Mouse (Mus musculus) activated CD4-positive, CD25-positive, alpha-beta regulatory T cell, adult 4 months (primary cell): ENCODE data around the gene Mndal. TPM values are rescaled to one million over a fixed set of nuclear protein-coding genes. Genes with fewer than 3 reads are reported as not detected.
"Not testable (repeated sequence)": the region's sequence is repeated elsewhere in the genome, so short reads cannot be mapped to it uniquely, and the experiment has no call there.

Experiments
- ATAC-seq: one replicate; pipeline ENCODE4 v1.8.0; 2017
- polyA plus RNA-seq, 2 experiments: library from polyadenylated mRNA; unstranded; fragments of 100-300 nt; shearing (Covaris generic); gene quantifications; one replicate each; pipeline ENCODE4 v1.2.1; 2017

The Mndal gene
- polyA plus RNA-seq, 2 experiments from 2014 or later, result 388 to 517 TPM

DNA sequence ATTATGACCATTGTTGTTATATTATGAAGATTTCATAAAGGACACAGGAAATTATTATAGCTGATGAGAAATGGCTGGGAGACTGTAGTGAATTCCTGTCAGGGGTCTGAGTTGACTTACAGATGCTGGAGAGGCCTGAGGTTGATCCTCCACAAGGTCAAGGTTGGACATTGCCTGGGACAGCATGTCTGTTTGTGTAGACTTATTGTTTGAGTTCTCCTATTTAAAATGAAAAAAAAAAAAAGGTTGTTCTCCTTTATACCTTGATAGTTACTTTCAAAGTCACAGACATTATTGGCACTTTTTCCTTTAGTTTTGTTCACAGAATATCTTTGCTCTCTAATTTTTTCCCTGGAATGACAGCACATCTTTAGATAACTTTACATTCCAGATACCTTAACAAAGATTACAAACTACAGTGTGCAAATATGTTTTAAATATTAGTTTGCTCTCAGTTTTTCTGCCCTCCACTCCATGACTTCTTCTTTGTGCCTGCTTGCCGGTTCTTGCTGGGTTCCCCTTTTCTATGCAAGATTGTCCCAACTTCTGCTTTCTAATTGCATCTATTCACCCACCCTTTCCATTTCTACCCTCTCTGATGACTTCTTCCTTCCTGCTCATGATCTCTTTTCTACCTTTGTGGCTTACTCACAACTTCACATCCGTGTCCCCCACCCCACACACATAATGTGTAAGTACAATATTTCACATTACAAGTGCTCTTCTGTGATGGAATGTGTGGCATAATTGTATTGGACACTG, 55.1 kb downstream of the Mndal start:
- not testable (repeated sequence) for ATAC-seq

GRCm38 (mm10) chr1:173880004-173880666, 62.2 kb downstream of the Mndal start:
- peak; percentile 73 for ATAC-seq

GRCm38 (mm10) chr1:173879225-173879987, 62.9 kb downstream of the Mndal start:
- peak; percentile 25 for ATAC-seq

- ATAC-seq, result peak; percentile 41
Measured at GRCm38 (mm10) chr1:173878264-173878663, 64.0 kb downstream of the Mndal start.

- ATAC-seq, result not testable (repeated sequence)
Measured at GRCm38 (mm10) chr1:173877125-173877524, 65.2 kb downstream of the Mndal start.

DNA sequence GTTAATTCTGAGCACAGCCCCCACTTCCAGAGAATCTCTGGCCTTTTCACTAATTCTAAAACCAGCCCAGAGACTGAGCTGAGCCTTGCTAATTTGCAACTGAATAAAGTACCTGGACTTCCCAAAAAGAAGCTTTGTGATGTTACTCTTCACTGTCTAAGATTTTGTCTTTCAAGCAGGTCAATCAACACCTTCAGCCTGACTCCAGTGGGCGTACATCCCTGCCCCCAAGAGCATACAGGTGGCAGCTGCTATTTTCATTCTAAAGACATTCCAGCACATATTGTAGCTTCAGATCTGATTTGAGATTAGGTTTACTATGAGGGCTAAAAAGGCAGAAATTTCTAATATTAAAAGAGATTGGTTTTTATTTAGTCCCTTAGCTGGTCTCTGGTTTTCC, 73.7 kb downstream of the Mndal start:
- not testable (repeated sequence) for ATAC-seq

GRCm38 (mm10) chr1:173866504-173866903, 75.8 kb downstream of the Mndal start:
- no peak for ATAC-seq

DNA sequence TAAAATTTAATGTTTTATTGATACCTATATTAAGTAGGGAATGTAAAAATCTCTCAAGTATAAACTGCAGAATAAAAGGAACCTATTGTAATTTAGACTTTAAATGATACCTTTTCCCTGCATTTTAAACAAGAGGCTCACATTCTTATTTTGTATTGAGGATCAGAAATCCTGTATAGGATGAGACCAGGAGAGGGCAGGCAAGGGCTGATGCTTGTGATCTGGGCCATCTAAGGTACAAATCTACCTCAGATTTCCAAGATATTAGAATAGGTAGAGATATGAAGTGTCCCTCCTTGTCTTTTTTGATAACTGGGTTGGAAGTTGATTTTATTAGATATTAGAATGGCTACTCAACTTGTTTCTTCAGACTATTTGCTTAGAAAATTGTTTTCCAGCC, 88.6 kb downstream of the Mndal start:
- ATAC-seq, result peak; percentile 54

- not testable (repeated sequence) for ATAC-seq
Measured at GRCm38 (mm10) chr1:173852853-173853252, 89.4 kb downstream of the Mndal start.

DNA sequence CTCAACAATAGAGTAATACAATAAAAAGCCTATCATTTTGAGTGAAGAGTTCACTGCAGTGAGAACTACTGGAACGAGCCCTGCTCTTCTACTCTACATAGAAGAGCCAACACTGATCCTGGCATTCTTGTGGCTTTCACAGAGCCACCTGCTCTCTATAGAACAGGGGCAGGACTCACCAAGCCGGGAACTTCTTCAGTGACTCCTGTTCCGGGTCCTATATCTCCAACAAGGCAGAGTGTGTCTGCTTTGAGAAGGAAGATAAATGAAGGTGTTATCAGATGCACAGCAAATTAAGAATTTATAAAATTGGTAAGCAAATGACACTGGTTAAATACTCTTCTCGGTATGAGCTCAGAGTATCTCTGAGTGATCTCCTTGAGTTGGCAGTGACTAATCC, 96.1 kb downstream of the Mndal start:
- ATAC-seq, result not testable (repeated sequence)

- ATAC-seq, result no peak
Measured at GRCm38 (mm10) chr1:173844754-173845153, 97.5 kb downstream of the Mndal start.

GRCm38 (mm10) chr1:173821481-173821803, 120.8 kb downstream of the Mndal start:
- not testable (repeated sequence) for ATAC-seq

GRCm38 (mm10) chr1:173820794-173821480, 121.4 kb downstream of the Mndal start:
- not testable (repeated sequence) for ATAC-seq

- peak; percentile 93 for ATAC-seq
Measured at GRCm38 (mm10) chr1:173809294-173809693, 133.0 kb downstream of the Mndal start.

GRCm38 (mm10) chr1:173802689-173803281, 139.5 kb downstream of the Mndal start:
- ATAC-seq, result peak; percentile 58

- ATAC-seq, result peak; percentile 19
Measured at GRCm38 (mm10) chr1:173802207-173802606, 140.1 kb downstream of the Mndal start.

- not testable (repeated sequence) for ATAC-seq
Measured at GRCm38 (mm10) chr1:173801791-173802190, 140.5 kb downstream of the Mndal start.

Other genes with a start within 250 kb of the Mndal start
- under 1 TPM; 0.13 to 0.27 TPM for gene Ifi207, start 200.7 kb downstream of the Mndal start, polyA plus RNA-seq
- gene Ifi204, start 175.5 kb downstream of the Mndal start, polyA plus RNA-seq, result 1 to 10 TPM; 1.0 to 1.1 TPM
- 1 to 10 TPM; 3.1 to 3.2 TPM for gene Ifi211, start 29.4 kb downstream of the Mndal start, polyA plus RNA-seq
- 100 to 1,000 TPM; 295 to 386 TPM for gene Ifi203, start 181 bp upstream of the Mndal start, polyA plus RNA-seq
- not detected for gene Ifi202b, start 40.3 kb upstream of the Mndal start, polyA plus RNA-seq
- gene Ifi205, start 89.3 kb upstream of the Mndal start, polyA plus RNA-seq, result not detected
- gene Olfr433, start 98.2 kb upstream of the Mndal start, polyA plus RNA-seq, result under 1 TPM in 1 of 2 experiments, not detected in 1; 0.15 TPM
- not detected for gene Olfr432, start 106.7 kb upstream of the Mndal start, polyA plus RNA-seq
- gene Olfr430, start 124.1 kb upstream of the Mndal start, polyA plus RNA-seq, result not detected
- not detected for gene Olfr429, start 141.8 kb upstream of the Mndal start, polyA plus RNA-seq
- gene Olfr427, start 154.4 kb upstream of the Mndal start, polyA plus RNA-seq, result not detected
- not detected for gene Olfr231, start 178.7 kb upstream of the Mndal start, polyA plus RNA-seq
- gene Olfr424, start 189.0 kb upstream of the Mndal start, polyA plus RNA-seq, result not detected
- gene Olfr420, start 213.1 kb upstream of the Mndal start, polyA plus RNA-seq, result not detected
- gene Spta1, start 230.3 kb upstream of the Mndal start, polyA plus RNA-seq, result under 1 TPM in 1 of 2 experiments, not detected in 1; 0.19 TPM